Mouse (Mus musculus) heart, embryonic 14.5 days (tissue): ENCODE measurements around the gene Rngtt. TPM values are rescaled to one million over a fixed set of nuclear protein-coding genes. Genes with fewer than 3 reads are reported as not detected.

Experiments
- ATAC-seq: fragments of 200-750 bp; cut with Nextera tagmentation; 2 replicates; pipeline ENCODE4 v1.8.0; 2017; ENCODE audit warnings: low read depth, moderate TSS enrichment; ENCODE audit not compliant: insufficient number of reproducible peaks, insufficient read depth, low FRiP score
- H3K27ac ChIP-seq, 2 experiments: fragments of 200-500 bp in 1 of 2; fragments of 300-500 bp in 1 of 2; sonication (generic) in 1 of 2; replicated peaks in 1 of 2; 2 replicates each; pipeline ENCODE4 v1.5.1; 2012 to 2014; ENCODE audit warnings: low read depth in 2 of 2, low read length in 2 of 2, control low read depth in 1 of 2, mild to moderate bottlenecking in 1 of 2, mixed read lengths in 1 of 2; ENCODE audit not compliant: control insufficient read depth in 1 of 2, insufficient read depth in 1 of 2
- H3K27me3 ChIP-seq: fragments of 300-500 bp; sonication (generic); 2 replicates; pipeline ENCODE4 v1.6.1; 2014; ENCODE audit warnings: mild to moderate bottlenecking, low read length, control low read depth; ENCODE audit not compliant: control insufficient read depth, insufficient read depth
- H3K36me3 ChIP-seq: fragments of 300-500 bp; sonication (generic); 2 replicates; pipeline ENCODE4 v1.6.1; 2014; ENCODE audit warnings: mild to moderate bottlenecking, control low read depth, low read length, mixed read lengths; ENCODE audit not compliant: control insufficient read depth, insufficient read depth
- H3K4me1 ChIP-seq, 2 experiments: fragments of 200-500 bp in 1 of 2; fragments of 300-500 bp in 1 of 2; sonication (generic) in 1 of 2; 2 replicates each; pipeline ENCODE4 v1.6.1; 2012 to 2014; ENCODE audit warnings: low read length in 2 of 2, control low read depth in 1 of 2, mixed read lengths in 1 of 2; ENCODE audit not compliant: control insufficient read depth in 2 of 2, insufficient read depth in 2 of 2
- H3K4me2 ChIP-seq: fragments of 300-500 bp; sonication (generic); 2 replicates; pipeline ENCODE4 v1.6.1; 2014; ENCODE audit warnings: mild to moderate bottlenecking, low read length
- H3K4me3 ChIP-seq, 2 experiments: fragments of 200-500 bp in 1 of 2; fragments of 300-500 bp in 1 of 2; sonication (generic) in 1 of 2; 2 replicates each; pipeline ENCODE4 v1.5.1; 2012 to 2014; ENCODE audit warnings: low read length in 2 of 2, mild to moderate bottlenecking in 2 of 2, control low read depth in 1 of 2, low read depth in 1 of 2, moderate library complexity in 1 of 2; ENCODE audit not compliant: control insufficient read depth in 1 of 2, insufficient read depth in 1 of 2
- H3K9ac ChIP-seq: fragments of 300-500 bp; sonication (generic); 2 replicates; pipeline ENCODE4 v1.6.1; 2014; ENCODE audit warnings: mild to moderate bottlenecking, low read length
- H3K9me3 ChIP-seq: fragments of 300-500 bp; sonication (generic); 2 replicates; pipeline ENCODE4 v1.6.1; 2016; ENCODE audit warnings: low read length, control low read depth; ENCODE audit not compliant: control insufficient read depth
- WGBS: fragments of 180-500 bp; shearing (Covaris S2); extraction: QIAGEN DNeasy Blood & Tissue Kit; methylation state at CpG from one replicate; pipeline ENCODE4 v1.1.7; 2014; 5-methylcytosine and 5-hydroxymethylcytosine counted together
- microRNA-seq: library from miRNA; unstranded; fragments of <30 nt; microRNA quantifications from one replicate; pipeline ENCODE4, GENCODE M21; 2016
- polyA plus RNA-seq: library from polyadenylated mRNA; unstranded; fragments of >200 nt; fragmentation: Nextera tagmentation; extraction: Ambion mirVana; gene quantifications from 2 replicates; pipeline ENCODE4 v1.2.1, GENCODE M21; 2014

Gene Rngtt
- polyA plus RNA-seq, 1 experiment from 2014 or later, result 14.2 TPM

- no peak overlapping the region for H3K9ac ChIP-seq
- no peaks in the 10 kb centered on the region for H3K9me3 ChIP-seq
- ATAC-seq, result no peak
- no peak overlapping the region for H3K4me3 ChIP-seq
- H3K4me2 ChIP-seq, result no peak overlapping the region
- no peaks in the 10 kb centered on the region for H3K36me3 ChIP-seq
- peaks cover 4% of the 10 kb centered on the region; the same call in 1 of the 2 replicates for H3K27me3 ChIP-seq
- H3K4me1 ChIP-seq, result no peaks in the 10 kb centered on the region
- H3K27ac ChIP-seq, result no peak overlapping the region
- WGBS, result 79% methylated on average over 6 of the region's 6 CpGs
Measured at GRCm38 (mm10) chr4:33545577-33545879, 235.4 kb downstream of the Rngtt start.

DNA sequence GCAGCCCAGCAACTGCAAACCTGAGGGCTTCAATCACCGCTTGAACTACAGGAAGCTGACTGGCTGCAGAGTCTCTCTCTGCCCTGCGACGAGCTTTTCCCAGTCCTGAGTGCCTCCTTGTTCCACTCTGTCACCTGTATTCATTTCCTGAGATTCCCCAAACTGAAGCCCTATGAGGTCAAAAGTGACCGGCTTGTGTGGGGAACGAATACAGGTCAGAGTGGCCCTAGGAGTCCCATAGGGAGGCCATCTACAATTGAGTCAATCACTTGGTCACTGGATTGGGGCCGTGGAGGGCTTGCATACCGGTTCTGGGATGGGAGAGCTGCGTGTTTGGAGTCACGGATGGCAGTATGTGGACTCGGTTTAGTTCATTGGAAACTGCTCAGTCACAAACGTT lies 236.2 kb downstream of the Rngtt start:
- H3K9ac ChIP-seq, result no peak overlapping the region
- H3K4me1 ChIP-seq, result no peaks in the 10 kb centered on the region
- H3K36me3 ChIP-seq, result no peaks in the 10 kb centered on the region
- no peaks in the 10 kb centered on the region for H3K9me3 ChIP-seq
- H3K4me3 ChIP-seq, result no peak overlapping the region
- 83% methylated on average over 11 of the region's 11 CpGs for WGBS
- H3K4me2 ChIP-seq, result no peak overlapping the region
- H3K27ac ChIP-seq, result no peak overlapping the region
- ATAC-seq, result no peak
- H3K27me3 ChIP-seq, result peaks cover 4% of the 10 kb centered on the region; the same call in 1 of the 2 replicates

- Histone ChIP-seq H3K9me3 (no peaks in the 10 kb centered on the region), H3K9ac (no peak overlapping the region), H3K4me1 (no peaks in the 10 kb centered on the region), H3K27ac (no peak overlapping the region), H3K27me3 (peaks cover 4% of the 10 kb centered on the region; the same call in 1 of the 2 replicates), H3K36me3 (no peaks in the 10 kb centered on the region), H3K4me3 (no peak overlapping the region), H3K4me2 (no peak overlapping the region)
- ATAC-seq, result no peak
- 81% methylated on average over 8 of the region's 8 CpGs for WGBS
Measured at GRCm38 (mm10) chr4:33547315-33547929, 237.3 kb downstream of the Rngtt start.

DNA sequence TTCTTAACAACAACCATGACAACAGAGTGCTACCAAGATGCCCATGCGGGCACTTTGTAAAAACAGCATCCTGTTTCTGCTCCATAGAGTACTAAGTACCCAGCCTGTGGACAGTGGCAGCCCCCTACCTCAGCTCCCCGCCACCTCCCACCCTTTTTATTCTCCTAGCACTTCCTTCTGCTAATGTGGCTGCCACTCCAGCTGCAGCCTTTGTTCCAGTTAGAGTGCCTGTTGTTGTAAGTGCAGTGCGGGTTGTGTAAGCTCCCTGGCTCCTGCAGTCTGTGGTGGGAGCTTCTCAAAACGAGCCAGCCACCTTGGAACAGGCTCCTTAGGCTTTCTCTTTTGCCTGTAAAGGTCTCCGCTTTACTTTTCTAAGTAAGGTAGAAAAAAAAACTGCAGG lies 239.5 kb downstream of the Rngtt start:
- H3K4me2 ChIP-seq, result no peak overlapping the region
- H3K27ac ChIP-seq, result no peak overlapping the region
- H3K4me3 ChIP-seq, result no peak overlapping the region
- peaks cover 12% of the 10 kb centered on the region for H3K27me3 ChIP-seq
- H3K4me1 ChIP-seq, result no peaks in the 10 kb centered on the region; a peak in 1 of 4 replicates
- 47% methylated on average over 5 of the region's 5 CpGs for WGBS
- no peak overlapping the region for H3K9ac ChIP-seq
- no peaks in the 10 kb centered on the region for H3K9me3 ChIP-seq
- no peaks in the 10 kb centered on the region for H3K36me3 ChIP-seq
- ATAC-seq, result no peak

Small RNA genes within 50 kb of the gene (microRNA-seq; reads per million reads assigned to microRNA genes)
- gene Mir8118, result not detected

Other genes with a start within 250 kb of the Rngtt start
- gene Gabrr2, start 247.3 kb upstream of the Rngtt start, polyA plus RNA-seq, result 0.11 and 0.39 TPM in 2 replicates
- gene Gabrr1, start 177.8 kb upstream of the Rngtt start, polyA plus RNA-seq, result 0.08 and 0.16 TPM in 2 replicates
- gene Pm20d2, start 120.6 kb upstream of the Rngtt start, polyA plus RNA-seq, result 2.5 TPM in 2 replicates
- gene Srsf12, start 101.3 kb upstream of the Rngtt start, polyA plus RNA-seq, result 1.2 and 2.3 TPM in 2 replicates
- gene Pnrc1, start 20.1 kb upstream of the Rngtt start, polyA plus RNA-seq, result 101 and 119 TPM in 2 replicates